Mouse (Mus musculus) frontal cortex, postnatal 25 days (tissue): ENCODE results near the gene Shh.

Experiments
- DNase-seq, 2 experiments: peaks; one replicate each; pipeline ENCODE4 v3.0.0; 2022; ENCODE audit warnings: low spot score in 2 of 2

The Shh gene

GRCm38 (mm10) chr5:28466760-28467306 lies at the start of gene Shh:
Gene Shh, minus strand, starts transcription at chr5:28467256.
- DNase-seq: peak; percentile 41 to 57

GRCm38 (mm10) chr5:28500792-28501439 lies 33.9 kb upstream of the Shh start:
- DNase-seq: no peak

DNA sequence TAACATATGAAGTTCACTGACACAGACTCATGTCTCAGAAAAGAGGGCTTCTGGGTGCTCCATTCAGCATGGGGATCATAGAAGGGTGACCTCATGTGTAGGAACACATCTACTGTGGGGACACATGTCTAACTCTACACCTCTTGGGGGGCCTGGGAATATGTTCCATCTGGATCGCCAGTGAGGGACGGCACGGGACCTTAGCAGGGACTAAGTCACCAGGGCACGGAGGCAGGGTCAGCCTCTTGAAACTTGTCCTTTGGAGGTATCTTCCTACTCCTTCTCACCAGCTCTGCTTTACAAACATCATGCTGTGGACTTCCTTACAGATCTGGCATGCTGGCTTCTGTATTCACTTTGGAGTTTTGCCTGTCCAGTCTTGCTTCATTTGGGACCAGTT lies 31.8 kb upstream of the Shh start:
- no peak for DNase-seq

GRCm38 (mm10) chr5:28495712-28496650 lies 28.9 kb upstream of the Shh start:
- no peak for DNase-seq

DNA sequence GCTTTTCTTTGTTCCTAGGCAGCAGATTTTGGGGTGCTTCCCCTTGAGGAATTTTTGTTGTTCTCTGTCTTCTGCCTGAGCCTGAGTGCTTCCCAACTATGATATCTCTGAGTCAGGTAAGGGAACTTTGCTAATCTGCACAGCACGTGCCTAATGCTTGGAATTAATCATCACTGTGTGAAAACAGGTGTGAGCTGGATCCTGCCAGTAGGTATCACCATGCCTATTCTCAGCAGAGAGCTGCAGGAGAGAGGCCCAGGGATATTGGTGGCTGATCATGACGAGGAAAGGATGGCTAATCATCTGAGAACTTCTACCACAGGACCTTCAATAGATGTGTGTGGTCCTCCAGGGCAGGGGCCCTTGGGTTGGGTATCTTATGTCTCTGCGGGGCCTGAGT lies 26.5 kb upstream of the Shh start:
- no peak for DNase-seq

GRCm38 (mm10) chr5:28482991-28483390 lies 15.9 kb upstream of the Shh start:
- DNase-seq: no peak

GRCm38 (mm10) chr5:28481730-28482129 lies 14.7 kb upstream of the Shh start:
- DNase-seq: no peak

DNA sequence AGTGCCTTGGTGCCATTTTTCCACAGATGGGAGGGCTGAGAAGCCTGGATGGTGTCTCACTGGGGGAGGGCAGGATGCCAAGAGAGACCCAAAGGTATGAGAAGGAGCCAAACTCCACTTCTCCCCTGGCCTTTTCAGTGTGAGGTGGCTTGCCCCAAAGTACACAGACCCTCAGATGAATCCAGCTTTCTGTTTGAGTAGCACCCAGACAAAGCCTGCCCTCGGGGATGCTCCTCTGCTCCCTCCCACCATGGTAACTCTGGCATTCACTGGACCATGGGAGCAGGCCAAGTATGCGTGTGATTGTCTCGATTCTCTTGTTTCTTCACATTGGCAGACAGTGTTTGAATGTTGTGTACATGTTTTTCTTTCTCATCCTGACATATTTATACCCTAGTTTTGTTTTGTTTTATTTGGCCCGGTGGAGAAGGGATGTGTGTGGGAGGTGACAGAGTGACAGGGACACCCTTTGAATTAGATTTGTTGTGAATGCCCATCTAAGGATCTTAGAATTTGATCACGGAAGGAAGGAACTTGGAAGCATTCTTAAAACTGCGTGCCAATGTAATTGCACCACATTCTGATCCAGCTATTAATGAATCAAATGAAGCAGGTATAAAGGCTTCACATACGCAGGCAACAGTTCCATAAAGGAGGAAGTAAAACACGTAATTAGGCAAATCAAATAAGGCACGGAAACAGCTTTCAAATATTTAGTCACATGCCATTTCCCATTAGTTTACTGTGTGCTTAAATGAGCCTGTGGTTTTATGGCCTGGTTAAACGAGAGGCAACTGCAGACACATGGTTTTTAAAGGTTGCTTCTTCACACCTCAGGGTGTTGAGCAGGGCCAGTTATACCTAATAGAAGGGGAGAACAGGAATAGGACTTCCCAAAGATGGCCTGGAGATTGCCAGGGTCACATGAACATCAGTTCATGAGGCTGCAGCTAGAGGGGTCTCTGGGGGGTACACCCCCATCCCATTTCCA lies 9.6 kb upstream of the Shh start:
- DNase-seq: no peak

GRCm38 (mm10) chr5:28473556-28473955 lies 6.5 kb upstream of the Shh start:
- DNase-seq: no peak

DNA sequence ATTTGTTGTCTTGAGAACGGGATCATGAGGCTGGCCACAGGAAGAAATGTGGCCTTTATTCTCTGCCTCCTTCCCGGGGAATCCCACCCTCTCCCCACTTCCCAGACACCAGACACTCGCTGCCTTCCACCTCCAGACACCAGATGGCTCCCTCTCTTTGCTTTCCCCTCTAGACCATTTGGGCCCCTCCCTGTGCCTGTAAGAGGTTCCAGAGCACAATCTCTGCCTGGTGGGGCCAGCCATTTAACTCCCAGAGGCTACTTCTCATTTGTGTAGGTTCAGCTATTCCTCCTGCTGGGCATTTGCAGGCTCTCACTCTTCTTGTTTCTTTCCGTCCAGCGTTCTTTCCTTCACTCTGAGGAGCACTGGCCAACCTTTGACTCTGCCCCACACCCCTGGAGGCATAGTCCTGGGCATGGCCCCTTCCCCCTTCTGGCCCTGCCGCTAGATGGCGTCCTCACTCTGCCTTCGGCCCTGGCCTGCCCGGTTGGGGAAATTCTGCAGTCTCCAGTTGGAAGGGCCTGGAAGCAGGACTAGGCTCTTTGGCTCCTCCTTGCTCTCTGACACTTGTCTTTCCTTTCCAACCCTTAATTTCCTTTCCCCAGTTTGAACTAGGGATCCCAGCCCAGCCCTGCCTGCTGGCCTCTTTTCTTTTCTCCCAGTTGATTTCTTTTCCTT lies 2.6 kb upstream of the Shh start:
- DNase-seq: peak; percentile 39 to 47

GRCm38 (mm10) chr5:28466351-28466750 lies 705 bp downstream of the Shh start:
- no peak for DNase-seq

GRCm38 (mm10) chr5:28465526-28465925 lies 1.5 kb downstream of the Shh start:
- no peak for DNase-seq

DNA sequence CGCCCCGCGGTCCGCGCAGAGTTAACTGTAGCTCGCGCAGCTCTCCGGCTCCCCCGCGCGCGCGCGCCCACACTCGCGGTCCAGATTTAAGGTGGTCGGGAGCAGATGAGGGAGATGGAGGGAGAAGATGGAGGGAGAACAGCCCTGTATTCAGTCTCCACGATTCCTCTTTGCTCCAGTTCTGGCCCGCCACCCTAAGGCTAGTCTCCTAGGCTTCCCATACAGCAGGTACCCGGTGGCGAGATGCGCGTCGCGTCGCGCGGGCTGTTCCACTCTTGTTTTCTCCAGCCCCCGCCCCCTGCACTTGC lies 2.0 kb downstream of the Shh start:
- peak; percentile 47 to 65 for DNase-seq

- peak in 1 of 2 experiments; percentile 17 for DNase-seq
Observed at GRCm38 (mm10) chr5:28464361-28465098, 2.5 kb downstream of the Shh start.

DNA sequence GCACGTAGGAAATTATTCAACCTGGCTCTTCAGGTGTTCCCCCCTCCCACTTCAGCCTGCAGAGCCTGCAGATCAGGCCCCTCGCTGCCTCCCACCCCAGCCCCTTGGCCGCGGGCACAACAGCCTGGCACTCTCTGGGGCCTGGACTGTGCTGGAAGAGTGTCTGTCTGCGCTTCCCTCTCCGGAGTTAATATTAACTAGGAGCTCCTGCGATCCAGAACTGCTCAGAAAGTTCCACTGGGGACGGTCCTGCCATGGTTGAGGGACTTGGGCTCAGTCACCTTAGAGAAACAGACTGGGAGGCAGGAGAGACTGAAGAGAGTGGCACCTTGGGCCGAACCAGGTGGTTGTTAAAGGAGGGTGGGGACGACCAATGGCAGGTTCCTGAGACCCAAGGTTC lies 3.4 kb downstream of the Shh start:
- DNase-seq: no peak

GRCm38 (mm10) chr5:28462741-28463590 lies 4.1 kb downstream of the Shh start:
- DNase-seq: peak in 1 of 2 experiments; percentile 3

DNA sequence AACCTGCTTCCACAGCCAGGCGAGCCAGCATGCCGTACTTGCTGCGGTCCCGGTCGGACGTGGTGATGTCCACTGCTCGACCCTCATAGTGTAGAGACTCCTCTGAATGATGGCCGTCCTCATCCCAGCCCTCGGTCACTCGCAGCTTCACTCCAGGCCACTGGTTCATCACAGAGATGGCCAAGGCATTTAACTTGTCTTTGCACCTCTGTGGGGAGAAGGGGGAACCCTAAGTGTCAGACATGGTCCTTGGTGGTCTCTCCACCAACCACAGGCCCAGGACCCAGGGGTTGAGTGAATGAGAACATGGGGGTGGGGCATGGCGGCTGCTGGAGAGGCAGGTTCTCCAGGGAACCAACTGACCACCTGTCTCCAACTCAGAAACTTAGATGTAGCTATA lies 5.7 kb downstream of the Shh start:
- no peak for DNase-seq

DNA sequence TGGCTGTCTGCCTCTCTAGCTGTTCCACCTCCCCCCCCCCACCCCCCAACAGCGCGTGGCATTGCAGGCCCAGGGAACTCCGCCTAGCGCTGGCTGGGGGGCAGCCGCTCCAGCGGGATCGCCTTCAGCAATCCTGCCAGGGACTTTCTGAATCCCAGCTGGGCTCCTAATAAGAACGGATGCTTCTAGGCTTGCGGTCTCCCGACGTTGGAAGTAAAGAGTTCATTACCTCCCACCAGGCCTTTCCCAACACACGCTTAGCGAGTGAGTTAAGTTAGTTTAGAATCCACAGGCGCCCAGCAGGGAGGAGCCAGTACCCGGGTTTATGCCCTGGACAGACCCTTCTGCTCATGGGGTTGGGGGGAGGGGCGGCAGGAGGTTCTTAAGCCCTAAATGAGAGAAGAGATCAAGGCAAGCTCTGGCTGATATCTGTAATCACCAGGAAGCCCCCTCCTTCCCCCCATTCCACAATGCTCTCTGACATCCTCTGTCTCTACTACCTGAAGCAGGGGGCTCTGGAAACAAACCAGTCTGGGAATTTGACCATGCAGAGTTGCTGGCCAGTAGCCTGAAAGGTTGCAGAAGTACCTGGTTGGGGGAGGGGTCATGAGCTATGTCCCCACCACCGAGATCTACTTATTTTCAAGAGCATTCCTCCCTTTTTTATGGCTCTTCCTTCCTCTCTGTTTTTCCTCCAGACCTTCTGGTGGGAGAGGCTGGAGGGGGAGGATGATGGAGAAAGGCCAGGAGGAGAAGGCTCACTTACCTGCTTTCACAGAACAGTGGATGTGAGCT lies 6.3 kb downstream of the Shh start:
- no peak for DNase-seq
